Mouse (Mus musculus) thymus, postnatal 25 days (tissue): ENCODE measurements at regions not wholly inside any gene's neighbourhood (a gene's known extent, or its start where the extent isn't known, plus 50 kb on each side); places are given as distances from the start of the nearest gene placed in this dataset.

Experiments used
- DNase-seq: peaks from one replicate; pipeline ENCODE4 v3.0.0; 2022

GRCm38 (mm10) chr3:151366707-151367306, 70.9 kb upstream of the Adgrl4 start:
- DNase-seq: no peak

GRCm38 (mm10) chr3:151383326-151384019, 54.2 kb upstream of the Adgrl4 start:
- no peak for DNase-seq

- DNase-seq: no peak
Measured at GRCm38 (mm10) chr3:151384850-151385249, 52.8 kb upstream of the Adgrl4 start.

GRCm38 (mm10) chr3:151386103-151386502, 51.6 kb upstream of the Adgrl4 start:
- DNase-seq: no peak
